Mouse (Mus musculus) heart, postnatal 25 days (tissue): ENCODE data around the gene Tmprss11g. TPM values are rescaled to one million over a fixed set of nuclear protein-coding genes. Genes with fewer than 3 reads are reported as not detected.

ENCODE experiments used
- DNase-seq: peaks from one replicate; pipeline ENCODE4 v3.0.0; 2022; ENCODE audit warnings: low spot score
- intact Hi-C: fragments of 180-260 bp; cut with DNase I; formaldehyde crosslinking; loops from one replicate; pipeline ENCODE4 v1.15.1; 2025
- total RNA-seq, 2 experiments: library from RNA; stranded (reverse); gene quantifications; 2 replicates each; pipeline ENCODE4 v1.2.3; 2021

The Tmprss11g gene
- total RNA-seq: not detected

DNA sequence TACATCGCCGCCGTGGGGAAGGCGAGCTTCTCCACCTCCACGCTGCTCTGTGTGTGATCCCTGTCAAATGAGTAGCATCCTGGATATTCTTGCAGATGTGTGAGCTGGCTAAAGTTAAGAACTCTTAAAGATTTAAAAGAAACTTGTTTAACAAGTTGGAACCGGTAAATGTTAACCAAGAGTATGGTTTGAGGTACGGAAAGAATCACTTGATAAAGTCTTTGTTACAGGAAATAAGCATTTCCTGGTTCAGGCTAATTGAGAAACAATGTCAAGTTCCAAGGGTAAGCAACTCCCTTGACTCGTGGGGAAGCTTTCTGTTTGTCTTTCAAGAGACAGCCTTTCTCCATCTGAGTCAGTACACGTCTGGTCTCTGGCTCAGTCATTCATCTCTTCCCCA, at the start of gene Tmprss11g:
Gene Tmprss11g, minus strand, starts transcription at position 101 of the 400 bp plus-strand sequence.
- no peak for DNase-seq
- intact Hi-C loops: no loop called here

DNA sequence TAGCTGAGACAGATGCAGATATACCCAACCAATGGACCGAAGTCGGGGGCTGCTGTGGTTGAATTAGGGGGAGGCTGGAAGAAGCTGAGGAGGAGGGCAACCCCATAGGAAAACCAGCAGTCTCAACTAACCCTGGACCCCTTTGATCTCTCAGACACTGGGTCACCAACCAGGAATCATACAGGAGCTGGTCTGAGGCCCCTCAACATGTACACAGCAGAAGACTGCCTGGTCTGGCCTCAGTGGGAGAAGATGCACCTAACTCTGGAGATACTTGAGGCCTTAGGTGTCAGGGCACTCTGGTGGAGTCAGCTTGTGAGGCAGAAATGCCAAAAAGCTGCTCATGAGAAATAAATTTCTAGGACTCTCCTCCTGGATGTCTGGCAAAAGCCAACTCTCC, 28.3 kb upstream of the Tmprss11g start:
- intact Hi-C loops: no loop called here
- DNase-seq: no peak

DNA sequence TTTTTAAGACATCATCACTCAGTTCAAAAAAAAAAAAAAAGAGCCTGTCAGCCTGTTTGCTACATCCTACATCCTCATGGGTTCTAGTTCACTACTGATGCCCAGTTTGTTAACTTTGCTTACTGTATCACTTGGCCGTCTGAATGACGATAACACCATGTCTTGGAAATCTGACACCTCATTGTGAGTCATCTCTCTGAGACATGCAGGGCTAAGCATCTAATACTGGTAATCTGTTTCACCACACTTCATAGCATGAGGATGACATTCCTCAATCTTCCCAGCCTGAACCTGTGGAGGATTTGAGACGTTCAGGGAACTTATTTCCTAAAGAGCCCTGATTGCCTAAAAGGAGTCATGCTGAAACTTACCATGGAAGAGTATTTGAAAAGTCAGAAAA, 22.2 kb upstream of the Tmprss11g start:
- intact Hi-C loops: no loop called here

DNA sequence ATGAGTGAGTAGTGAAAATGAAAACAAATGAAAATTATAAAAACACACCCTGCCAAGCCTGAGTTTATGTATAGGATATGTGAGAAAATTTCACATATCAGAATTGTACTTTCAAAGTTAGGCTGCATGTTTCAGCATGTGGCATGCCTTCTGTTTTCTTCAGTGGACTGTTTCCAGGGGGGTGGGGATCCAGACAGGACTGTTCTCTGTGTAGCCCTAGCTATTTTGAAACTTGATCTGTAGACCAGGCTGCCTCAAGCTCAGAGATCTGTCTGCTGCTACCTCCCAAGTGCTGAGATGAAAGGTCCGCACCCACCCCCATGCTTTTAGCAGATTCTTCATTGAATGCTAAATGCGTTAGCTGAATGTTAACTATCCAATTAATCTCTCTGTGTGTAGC, 10.3 kb upstream of the Tmprss11g start:
- intact Hi-C loops: no loop called here

More for the DNA sequence above, 22.2 kb upstream of the Tmprss11g start:
- DNase-seq: no peak

DNA sequence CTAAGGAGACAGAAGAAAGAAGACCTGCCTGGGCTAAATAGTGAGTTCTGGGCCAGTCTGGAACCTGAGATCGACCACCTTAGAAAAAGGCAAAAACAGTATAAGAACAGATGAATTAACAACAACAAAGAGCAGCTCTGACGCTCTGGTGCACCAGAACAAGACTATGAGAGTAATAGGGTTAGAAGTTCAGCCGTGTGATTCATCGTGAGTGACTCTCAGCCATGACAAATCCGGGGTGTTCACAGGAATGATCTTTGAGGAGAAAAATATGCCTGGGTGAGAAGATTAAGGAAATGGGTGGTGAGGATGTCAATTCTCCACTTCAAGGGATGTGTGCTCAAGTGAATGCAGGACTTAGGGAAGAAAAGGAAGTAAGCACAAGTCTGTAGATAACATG, 6.9 kb downstream of the Tmprss11g start:
- no peak for DNase-seq
- intact Hi-C loops: no loop called here

More for the DNA sequence above, 10.3 kb upstream of the Tmprss11g start:
- no peak for DNase-seq

DNA sequence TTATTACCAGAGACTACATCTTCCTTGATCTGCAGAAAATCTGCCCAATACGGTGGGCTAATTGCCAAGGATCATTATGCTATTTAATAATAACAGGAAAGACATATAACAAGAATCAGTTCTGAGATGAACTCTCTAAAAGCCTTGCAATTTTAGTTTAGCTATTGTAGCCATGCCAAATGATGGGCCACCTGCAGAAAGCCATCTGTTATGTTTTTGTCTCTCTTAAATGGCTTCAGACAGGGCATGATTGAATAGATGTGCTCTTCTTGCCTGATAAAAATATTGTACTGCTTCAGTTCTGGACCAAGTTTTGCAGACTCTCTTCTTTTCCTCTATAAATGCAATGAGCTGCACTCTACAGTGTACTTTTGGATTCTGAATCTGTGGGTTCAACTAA, 24.9 kb downstream of the Tmprss11g start:
- DNase-seq: no peak
- intact Hi-C loops: no loop called here

DNA sequence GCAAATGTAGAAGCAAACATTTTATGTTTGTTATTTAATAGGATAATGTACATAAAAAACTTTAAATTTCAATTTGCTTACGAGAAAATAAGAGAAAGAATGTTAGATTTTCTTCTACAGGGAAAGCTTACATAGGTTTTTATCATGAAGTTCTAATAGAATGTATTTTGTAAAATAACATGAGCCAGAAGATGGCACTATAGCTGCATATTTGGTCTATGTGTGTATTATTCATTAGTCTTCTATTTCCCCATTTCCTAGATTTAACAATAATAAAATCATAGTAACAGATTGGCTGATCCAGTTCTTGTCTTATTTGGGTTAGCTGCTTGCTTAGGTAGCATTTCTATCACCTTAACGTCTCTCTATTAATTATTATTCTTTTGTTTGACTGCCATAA, 35.8 kb downstream of the Tmprss11g start:
- intact Hi-C loops: no loop called here
- DNase-seq: no peak

DNA sequence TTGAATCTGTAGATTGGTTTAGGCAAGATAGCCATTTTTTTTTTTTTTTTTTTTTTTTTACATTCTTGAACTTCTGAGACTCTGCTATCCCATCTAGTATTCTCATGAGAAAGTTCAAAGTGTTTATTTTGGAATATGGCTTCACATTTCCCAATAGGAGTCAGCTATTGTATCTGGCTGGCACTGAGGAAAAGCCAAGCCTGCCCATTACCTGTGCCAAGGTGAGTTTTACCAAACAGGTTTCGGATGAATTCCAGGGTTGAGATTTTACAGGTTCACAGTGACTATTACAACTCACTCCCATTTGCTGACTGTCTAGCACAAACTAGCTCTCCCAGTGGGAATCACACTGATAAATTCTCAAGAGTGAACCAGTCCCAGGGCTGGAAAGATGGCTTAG, 36.4 kb downstream of the Tmprss11g start:
- intact Hi-C loops: no loop called here
- DNase-seq: no peak

DNA sequence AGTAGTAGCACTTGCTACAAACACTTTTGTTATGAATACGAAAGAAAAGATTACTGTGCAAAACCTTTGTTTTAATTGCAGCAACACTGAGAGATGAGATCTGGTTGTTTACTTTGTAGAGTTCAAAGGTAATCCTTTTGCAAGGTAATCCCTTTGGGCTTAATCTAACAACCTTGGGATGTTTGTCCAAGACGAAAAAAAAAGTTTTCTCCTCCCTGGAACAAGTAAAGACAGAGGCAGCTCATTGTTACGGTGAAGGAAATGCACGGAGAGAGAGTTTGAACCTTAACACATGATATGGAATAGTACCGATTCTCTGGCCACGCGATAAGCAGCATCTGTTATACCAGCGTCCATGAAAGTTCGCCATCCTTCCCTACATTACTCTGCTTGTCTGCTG, 44.5 kb downstream of the Tmprss11g start:
- intact Hi-C loops: no loop called here
- DNase-seq: no peak

DNA sequence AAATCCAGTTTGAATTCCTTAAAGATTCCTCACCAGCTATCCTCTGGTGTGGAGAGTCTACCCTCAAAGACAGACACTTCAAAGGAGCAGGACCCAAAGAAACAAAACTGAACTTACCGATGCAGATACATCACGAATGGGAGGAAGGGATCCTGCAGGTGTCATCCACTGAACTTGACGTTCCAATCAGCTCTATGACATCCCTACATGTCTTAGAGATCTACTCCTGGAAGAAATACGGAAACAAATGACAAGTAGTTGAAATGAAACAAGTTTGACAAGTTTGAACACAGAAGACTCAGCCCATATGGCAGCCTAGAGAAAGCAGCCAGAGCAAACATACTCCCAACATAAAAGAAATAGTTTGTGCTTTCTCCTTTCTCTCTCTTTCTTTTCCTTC, 49.5 kb downstream of the Tmprss11g start, which contains the start of gene Tmprss11a:
Gene Tmprss11a, minus strand, starts transcription at position 101 of the 400 bp plus-strand sequence.
- intact Hi-C loops: no loop called here
- DNase-seq: no peak

DNA sequence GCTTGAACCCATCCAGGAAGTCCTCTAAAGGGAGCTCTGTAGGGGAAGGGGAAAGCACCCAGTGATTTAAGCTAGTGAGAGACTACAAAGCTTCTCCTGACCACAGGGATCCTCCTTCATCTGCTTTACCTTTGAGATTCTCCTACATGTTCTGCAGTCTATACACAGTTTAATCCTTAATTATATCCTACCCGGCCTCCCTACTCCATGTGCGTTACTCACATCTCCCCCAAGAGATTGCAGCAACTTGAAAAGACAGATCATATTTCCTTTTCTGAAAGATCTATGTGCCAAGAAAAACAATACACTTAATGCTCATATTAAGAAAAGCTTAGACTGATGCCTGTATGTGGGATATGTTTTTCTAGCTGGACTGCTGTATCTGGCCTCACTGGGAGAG, 79.1 kb downstream of the Tmprss11g start:
- DNase-seq: no peak
- intact Hi-C loops: no loop called here

DNA sequence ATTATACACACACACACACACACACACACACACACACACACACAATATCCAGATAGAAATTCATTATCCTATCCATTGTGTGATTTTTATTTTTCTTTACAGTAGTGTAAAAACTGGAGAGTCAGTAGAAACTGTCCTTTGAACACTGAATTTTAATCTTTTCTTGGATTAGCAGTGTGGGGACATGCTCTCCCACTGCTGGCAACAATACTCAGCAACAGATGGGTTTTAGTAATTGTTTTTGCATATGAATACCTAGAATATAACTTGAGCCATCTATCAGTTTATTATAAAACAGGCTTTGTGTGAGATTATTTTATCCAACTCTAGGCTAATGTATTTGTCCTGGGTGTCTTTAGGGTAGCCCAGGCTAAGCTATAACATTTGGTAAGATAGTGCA, 79.9 kb downstream of the Tmprss11g start:
- no peak for DNase-seq
- intact Hi-C loops: no loop called here

Other genes starting within 250 kb of the Tmprss11g start
- gene Tmprss11c, start 229.3 kb downstream of the Tmprss11g start, total RNA-seq: not detected
- gene Tmprss11d, start 145.2 kb downstream of the Tmprss11g start, total RNA-seq: not detected
- not detected for gene Tmprss11a, start 49.6 kb downstream of the Tmprss11g start, total RNA-seq
- not detected for gene Tmprss11f, start 113.8 kb upstream of the Tmprss11g start, total RNA-seq
- gene Tmprss11b, start 157.8 kb upstream of the Tmprss11g start, total RNA-seq: not detected
- gene Tmprss11e, start 227.2 kb upstream of the Tmprss11g start, total RNA-seq: not detected